Mouse (Mus musculus) brain, embryonic 14.5 days (tissue): ENCODE data around the gene Pts.

Experiments
- CTCF ChIP-seq: fragments of 200-500 bp; IDR thresholded peaks from 2 replicates; pipeline ENCODE4 v1.5.1; 2012; ENCODE audit warnings: inconsistent platforms, mild to moderate bottlenecking, moderate library complexity, borderline replicate concordance; ENCODE audit not compliant: insufficient read depth, insufficient read length; ENCODE audit errors: extremely low read depth
- POLR2A ChIP-seq: fragments of 200-500 bp; IDR thresholded peaks from 2 replicates; pipeline ENCODE4 v1.6.1; 2012; ENCODE audit warnings: mild to moderate bottlenecking, inconsistent platforms, borderline replicate concordance; ENCODE audit not compliant: poor library complexity, insufficient read depth, insufficient read length, severe bottlenecking; ENCODE audit errors: extremely low read depth

- TF ChIP-seq POLR2A (peak; percentile 17; the same call in 1 of the 2 replicates), CTCF (no peak)
These were observed 25.9 kb upstream of the Pts start, which contains the start of gene Il18 for GRCm38 (mm10) chr9:50554241-50555093.
